Mouse (Mus musculus) embryonic facial prominence, embryonic 12.5 days (tissue): ENCODE results near the gene Epo. TPM values are rescaled to one million over a fixed set of nuclear protein-coding genes. Genes with fewer than 3 reads are reported as not detected.

ENCODE experiments used
- ATAC-seq: fragments of 200-750 bp; cut with Nextera tagmentation; 2 replicates; pipeline ENCODE4 v1.8.0; 2017; ENCODE audit not compliant: insufficient number of reproducible peaks, insufficient read depth, low FRiP score, low TSS enrichment
- H3K27ac ChIP-seq: fragments of 300-500 bp; sonication (generic); 2 replicates; pipeline ENCODE4 v1.5.1; 2016; ENCODE audit warnings: mild to moderate bottlenecking
- H3K27me3 ChIP-seq: fragments of 300-500 bp; sonication (generic); 2 replicates; pipeline ENCODE4 v1.6.1; 2016; ENCODE audit warnings: mild to moderate bottlenecking, moderate library complexity
- H3K36me3 ChIP-seq: fragments of 300-500 bp; sonication (generic); 2 replicates; pipeline ENCODE4 v1.6.1; 2016; ENCODE audit warnings: mild to moderate bottlenecking
- H3K4me1 ChIP-seq: fragments of 300-500 bp; sonication (generic); 2 replicates; pipeline ENCODE4 v1.6.1; 2016
- H3K4me2 ChIP-seq: fragments of 300-500 bp; sonication (generic); replicated peaks from 2 replicates; pipeline ENCODE4 v1.6.1; 2016; ENCODE audit warnings: mild to moderate bottlenecking, moderate library complexity
- H3K4me3 ChIP-seq: fragments of 300-500 bp; sonication (generic); 2 replicates; pipeline ENCODE4 v1.5.1; 2016; ENCODE audit warnings: mild to moderate bottlenecking
- H3K9ac ChIP-seq: fragments of 300-500 bp; sonication (generic); 2 replicates; pipeline ENCODE4 v1.6.1; 2016; ENCODE audit warnings: mild to moderate bottlenecking, moderate library complexity
- H3K9me3 ChIP-seq: fragments of 300-500 bp; sonication (generic); 2 replicates; pipeline ENCODE4 v1.6.1; 2016; ENCODE audit warnings: mild to moderate bottlenecking, moderate library complexity
- WGBS: fragments of 180-500 bp; shearing (Covaris S2); methylation state at CpG from one replicate; pipeline ENCODE4 v1.1.7; 2016; 5-methylcytosine and 5-hydroxymethylcytosine counted together
- microRNA-seq: library from miRNA; unstranded; fragments of <30 nt; microRNA quantifications from one replicate; pipeline ENCODE4, GENCODE M21; 2017
- polyA plus RNA-seq: library from polyadenylated mRNA; unstranded; fragments of >200 nt; fragmentation: Nextera tagmentation; extraction: Ambion mirVana; gene quantifications from 2 replicates; pipeline ENCODE4 v1.2.1, GENCODE M21; 2016

Gene Epo
- polyA plus RNA-seq, 1 experiment from 2014 or later: 0.47 TPM

DNA sequence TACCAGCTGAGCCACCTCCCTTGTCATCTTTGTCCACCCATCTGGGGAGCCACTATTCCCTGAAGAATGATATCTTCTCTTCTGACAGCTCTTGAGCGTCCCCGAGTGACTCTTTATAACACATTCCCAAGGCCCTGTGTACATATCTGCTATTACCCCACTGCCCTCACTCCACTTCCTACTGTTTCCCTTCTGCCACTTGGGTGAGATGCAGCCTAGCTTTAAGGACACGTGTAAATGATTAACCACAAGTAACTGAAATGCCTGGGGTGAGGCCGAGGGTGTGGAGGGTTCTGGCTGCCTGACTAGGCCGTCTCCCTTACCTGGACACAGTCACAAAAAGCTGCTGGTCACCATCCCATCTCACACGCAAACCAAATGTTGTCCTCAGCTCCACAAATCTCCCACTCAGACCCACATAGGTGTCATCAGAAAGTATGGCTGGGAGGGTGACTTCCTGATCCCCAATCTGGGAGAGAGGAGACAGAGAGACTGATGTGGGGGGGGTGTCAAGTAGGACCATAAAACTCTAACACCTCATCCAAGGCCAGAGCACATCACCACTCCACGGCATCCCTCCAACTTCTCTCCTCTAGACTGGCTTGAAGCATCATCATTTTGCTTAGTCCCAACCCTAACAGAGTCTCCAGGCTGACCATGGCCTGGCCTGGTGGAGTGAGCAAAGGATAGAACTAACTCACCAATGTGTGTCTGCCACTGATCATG is 77.0 kb downstream of the Epo start:
- Histone ChIP-seq H3K27me3 (no peaks in the 10 kb centered on the region), H3K4me1 (no peaks in the 10 kb centered on the region), H3K9ac (no peak overlapping the region), H3K9me3 (no peaks in the 10 kb centered on the region), H3K4me2 (no peak overlapping the region), H3K4me3 (no peak overlapping the region), H3K36me3 (no peaks in the 10 kb centered on the region), H3K27ac (no peak overlapping the region)
- no peak for ATAC-seq
- WGBS: 58% methylated on average over 7 of the region's 7 CpGs

DNA sequence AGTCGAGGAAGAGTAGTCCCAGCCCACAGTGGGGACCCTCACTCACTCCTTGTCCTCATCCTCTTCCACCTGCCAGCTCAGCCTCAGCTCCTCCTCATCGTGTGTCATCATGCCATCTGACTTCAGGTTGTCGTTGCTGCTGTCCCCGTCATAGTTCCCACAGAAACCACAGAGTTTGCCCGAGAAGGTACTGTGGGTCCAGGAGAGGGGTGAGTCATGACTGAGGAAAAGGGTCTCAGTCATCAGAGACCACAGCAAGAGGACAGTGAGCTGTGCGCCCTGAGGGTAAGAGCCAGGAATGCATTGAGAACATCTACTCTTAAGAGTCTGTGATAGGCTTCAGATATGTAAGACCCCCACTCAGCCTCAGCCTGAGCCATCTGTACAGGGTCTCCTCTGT is 77.8 kb downstream of the Epo start:
- 81% methylated on average over 6 of the region's 6 CpGs for WGBS
- ATAC-seq: no peak
- no peaks in the 10 kb centered on the region for H3K9me3 ChIP-seq
- H3K36me3 ChIP-seq: no peaks in the 10 kb centered on the region
- no peak overlapping the region for H3K4me3 ChIP-seq
- H3K27me3 ChIP-seq: no peaks in the 10 kb centered on the region
- no peak overlapping the region for H3K4me2 ChIP-seq
- no peak overlapping the region for H3K27ac ChIP-seq
- no peak overlapping the region for H3K9ac ChIP-seq
- H3K4me1 ChIP-seq: no peaks in the 10 kb centered on the region

DNA sequence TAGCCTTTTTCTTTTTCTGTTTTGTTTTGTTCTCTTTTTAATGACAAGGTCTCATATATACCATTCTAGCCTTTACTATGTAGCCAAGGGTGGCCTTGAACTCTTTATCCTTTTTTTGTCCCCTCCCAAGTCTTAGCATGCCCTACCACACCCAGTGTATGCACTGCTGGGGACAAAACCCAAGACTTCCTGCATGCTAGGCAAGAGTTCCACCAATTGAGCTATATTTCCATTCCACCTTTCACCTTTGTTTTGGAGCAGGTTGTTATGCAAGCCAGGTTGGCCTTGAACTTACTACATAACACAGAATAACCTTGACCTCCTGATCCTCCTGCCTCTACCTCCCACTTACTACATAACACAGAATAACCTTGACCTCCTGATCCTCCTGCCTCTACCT is 87.5 kb downstream of the Epo start:
- H3K27ac ChIP-seq: no peak overlapping the region
- no peaks in the 10 kb centered on the region for H3K4me1 ChIP-seq
- no peaks in the 10 kb centered on the region for H3K36me3 ChIP-seq
- no peak for ATAC-seq
- H3K27me3 ChIP-seq: no peaks in the 10 kb centered on the region
- H3K4me2 ChIP-seq: no peak overlapping the region
- no peak overlapping the region for H3K4me3 ChIP-seq
- H3K9me3 ChIP-seq: no peaks in the 10 kb centered on the region; the same call in 1 of the 2 replicates
- H3K9ac ChIP-seq: no peak overlapping the region

DNA sequence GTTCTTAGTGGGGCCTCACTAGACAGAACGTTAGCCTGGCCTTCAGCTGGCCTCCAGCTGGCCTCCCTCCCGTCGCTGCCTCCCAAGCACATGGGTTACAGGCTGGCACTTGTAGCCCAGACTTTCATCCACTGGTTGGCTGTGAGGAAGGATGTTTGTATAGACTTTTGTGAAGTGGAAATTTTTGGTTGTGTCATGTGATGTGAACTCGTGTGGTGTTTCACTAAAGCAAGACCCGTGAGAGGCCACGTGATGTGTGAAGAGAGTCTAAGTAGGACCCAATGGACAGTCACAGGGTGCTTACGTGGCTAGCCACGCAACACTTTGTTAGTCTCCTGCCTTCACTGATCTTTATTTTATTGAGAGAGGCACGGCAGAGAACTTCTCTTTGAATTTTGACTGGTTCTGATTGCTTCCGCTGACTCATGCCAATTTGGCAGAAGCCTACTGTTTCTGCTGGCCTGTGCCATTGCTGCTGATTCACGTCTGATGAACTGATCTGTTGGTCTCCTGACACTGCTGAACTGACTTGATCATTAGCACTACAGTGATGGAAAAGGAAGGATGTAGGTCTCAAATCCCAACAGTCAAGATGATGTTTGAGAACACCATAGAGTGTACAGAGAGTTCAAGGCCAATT is 92.7 kb downstream of the Epo start:
- Histone ChIP-seq H3K36me3 (no peaks in the 10 kb centered on the region), H3K27me3 (no peaks in the 10 kb centered on the region), H3K9me3 (no peaks in the 10 kb centered on the region; the same call in 1 of the 2 replicates), H3K4me1 (no peaks in the 10 kb centered on the region), H3K9ac (no peak overlapping the region), H3K4me3 (no peak overlapping the region), H3K27ac (no peak overlapping the region), H3K4me2 (no peak overlapping the region)
- no peak for ATAC-seq
- 77% methylated on average over 11 of the region's 11 CpGs for WGBS

DNA sequence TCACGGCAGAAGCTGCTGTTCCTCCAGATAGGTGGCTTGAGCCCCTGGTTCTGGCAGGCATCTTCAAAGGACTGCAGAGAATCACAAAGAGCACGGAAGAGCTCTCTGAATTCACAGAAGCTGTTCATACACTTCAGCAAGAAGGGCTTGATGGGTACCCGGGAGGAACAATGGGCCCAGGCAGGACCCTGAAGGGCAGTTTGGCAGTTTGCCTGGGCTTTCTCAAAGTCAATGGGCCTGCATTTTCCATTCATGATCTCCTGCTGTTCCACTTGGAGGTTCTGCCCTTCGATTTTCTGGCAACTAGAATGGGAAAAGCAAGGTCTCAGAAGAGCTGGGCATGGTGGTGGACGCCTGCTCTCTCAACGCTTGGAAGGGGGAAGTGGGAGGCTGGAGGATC is 99.2 kb downstream of the Epo start:
- Histone ChIP-seq H3K27ac (no peak overlapping the region), H3K9ac (no peak overlapping the region), H3K4me1 (no peaks in the 10 kb centered on the region), H3K9me3 (no peaks in the 10 kb centered on the region), H3K27me3 (no peaks in the 10 kb centered on the region), H3K36me3 (no peaks in the 10 kb centered on the region), H3K4me2 (no peak overlapping the region), H3K4me3 (no peak overlapping the region)
- WGBS: 66% methylated on average over 6 of the region's 6 CpGs
- ATAC-seq: no peak

Small RNAs within 50 kb of the gene (microRNA-seq; reads per million reads assigned to microRNA genes)
- not detected for gene Mir6418

Other genes starting within 250 kb of the Epo start
- 7.1 and 8.2 TPM in 2 replicates for gene Ache, start 245.7 kb downstream of the Epo start, polyA plus RNA-seq
- gene Ufsp1, start 238.6 kb downstream of the Epo start, polyA plus RNA-seq: 6.7 and 8.2 TPM in 2 replicates
- 171 and 177 TPM in 2 replicates for gene Srrt, start 225.6 kb downstream of the Epo start, polyA plus RNA-seq
- 87.1 and 93.4 TPM in 2 replicates for gene Trip6, start 218.8 kb downstream of the Epo start, polyA plus RNA-seq
- 16.0 and 18.8 TPM in 2 replicates for gene Slc12a9, start 199.6 kb downstream of the Epo start, polyA plus RNA-seq
- 87.3 and 91.6 TPM in 2 replicates for gene Ephb4, start 183.1 kb downstream of the Epo start, polyA plus RNA-seq
- 0.17 and 0.28 TPM in 2 replicates for gene Zan, start 56.2 kb downstream of the Epo start, polyA plus RNA-seq
- gene Pop7, start 30.7 kb downstream of the Epo start, polyA plus RNA-seq: 54.0 and 56.4 TPM in 2 replicates
- gene Gigyf1, start 14.7 kb downstream of the Epo start, polyA plus RNA-seq: 17.4 and 18.1 TPM in 2 replicates
- 382 and 409 TPM in 2 replicates for gene Gnb2, start 268 bp upstream of the Epo start, polyA plus RNA-seq
- gene Actl6b, start 20.3 kb upstream of the Epo start, polyA plus RNA-seq: 6.1 and 9.3 TPM in 2 replicates
- gene Tfr2, start 36.6 kb upstream of the Epo start, polyA plus RNA-seq: 0.95 and 1.3 TPM in 2 replicates
- 28.4 and 28.7 TPM in 2 replicates for gene Mospd3, start 67.8 kb upstream of the Epo start, polyA plus RNA-seq
- 124 and 128 TPM in 2 replicates for gene Pcolce, start 80.5 kb upstream of the Epo start, polyA plus RNA-seq
- 0.22 and 0.36 TPM in 2 replicates for gene Fbxo24, start 95.8 kb upstream of the Epo start, polyA plus RNA-seq
- gene Lrch4, start 95.9 kb upstream of the Epo start, polyA plus RNA-seq: 30.8 and 34.0 TPM in 2 replicates
- 9.2 and 11.8 TPM in 2 replicates for gene Gm20605, start 95.9 kb upstream of the Epo start, polyA plus RNA-seq
- 6.6 and 6.8 TPM in 2 replicates for gene Sap25, start 108.1 kb upstream of the Epo start, polyA plus RNA-seq
- 0.18 and 0.34 TPM in 2 replicates for gene Irs3, start 112.5 kb upstream of the Epo start, polyA plus RNA-seq
- gene Agfg2, start 151.5 kb upstream of the Epo start, polyA plus RNA-seq: 21.7 and 22.2 TPM in 2 replicates
- gene Nyap1, start 208.4 kb upstream of the Epo start, polyA plus RNA-seq: 3.7 and 4.6 TPM in 2 replicates
- 129 and 133 TPM in 2 replicates for gene Tsc22d4, start 212.5 kb upstream of the Epo start, polyA plus RNA-seq
- gene Ppp1r35, start 245.6 kb upstream of the Epo start, polyA plus RNA-seq: 51.3 and 51.9 TPM in 2 replicates